Mouse (Mus musculus): ENCODE measurements around the gene Dab2ip. TPM values are rescaled to one million over a fixed set of nuclear protein-coding genes. Genes with fewer than 3 reads are reported as not detected.

The Dab2ip gene
- total and polyA plus RNA-seq, 3 experiments: 4.9 to 15.6 (median 7.8) TPM

GRCm38 (mm10) chr2:35609317-35609716 is 51.3 kb downstream of the Dab2ip start (continued):
- no peak for TF ChIP-seq ELF1 (IDR thresholded peaks at IDR 0.05; ENCODE audit: low read depth, low read length)
- TF ChIP-seq MYC (IDR thresholded peaks at IDR 0.05; ENCODE audit: low read depth, low read length): peak; percentile 63; the same call in 1 of the 2 replicates

- Histone ChIP-seq H3K27ac (ENCODE audit: insufficient read depth, low read depth) (no peak overlapping the region), H3K4me3 (replicated peaks in 1 of 3; ENCODE audit: low read depth in 2 of 3, low read length in 2 of 3, poor library complexity in 1 of 3) (no peak overlapping the region), H3K9ac (ENCODE audit: insufficient read depth, low read depth) (no peak overlapping the region), H3K27me3 (replicated peaks) (no peaks in the 10 kb centered on the region), H3K4me2 (ENCODE audit: insufficient read depth, low read depth, poor library complexity, severe bottlenecking) (no peak overlapping the region), H3K36me3 (replicated peaks in 1 of 2; ENCODE audit: control insufficient read depth in 1 of 2, insufficient read depth in 1 of 2, low read length in 1 of 2) (no peaks in the 10 kb centered on the region), H3K4me1 (ENCODE audit: control insufficient read depth in 1 of 2, insufficient read depth in 2 of 2) (peaks cover 49 to 76% of the 10 kb centered on the region in 2 experiments), H3K9me3 (replicated peaks; ENCODE audit: low read length) (no peaks in the 10 kb centered on the region), H3K79me2 (replicated peaks; ENCODE audit: control insufficient read depth, extremely low read depth, insufficient read depth, poor library complexity, severe bottlenecking) (no peaks in the 10 kb centered on the region)
- no peak for TF ChIP-seq ZNF384 (IDR thresholded peaks at IDR 0.05; ENCODE audit: low read depth, low read length)
- no peak for TF ChIP-seq JUN (IDR thresholded peaks at IDR 0.05; ENCODE audit: insufficient read depth, low read depth, low read length)
- no peak for TF ChIP-seq TCF12 (IDR thresholded peaks at IDR 0.05; ENCODE audit: low read depth, low read length)
- no peak for TF ChIP-seq HCFC1 (IDR thresholded peaks at IDR 0.05; ENCODE audit: low read depth, low read length)
- TF ChIP-seq USF2 (conservative IDR thresholded peaks at IDR 0.05; ENCODE audit: low read depth, low read length): 0 out of 2 replicates have a peak, but pooled peaks have one; percentile 6
- TF ChIP-seq CHD2 (IDR thresholded peaks at IDR 0.05; ENCODE audit: low read length): no peak
- no peak for TF ChIP-seq GABPA (IDR thresholded peaks at IDR 0.05; ENCODE audit: insufficient replicate concordance, low read depth, low read length)
- TF ChIP-seq USF1 (IDR thresholded peaks at IDR 0.05; ENCODE audit: low read depth, low read length): peak; percentile 36
- DNase-seq (ENCODE audit: extremely low read depth): no peak
- in situ Hi-C loops (cut with MboI; ENCODE audit: low pct_ligation_motif_present, low pct_unique_long_range_greater_than_20kb, low sequenced_read_pairs) (no loop called here), dilution Hi-C loops (cut with MboI; ENCODE audit: extremely low pct_ligation_motif_present, extremely low pct_unique_long_range_greater_than_20kb, low sequenced_read_pairs) (no loop called here)
Observed at GRCm38 (mm10) chr2:35610168-35610951, 52.3 kb downstream of the Dab2ip start.

- in situ Hi-C loops (cut with MboI; ENCODE audit: low pct_ligation_motif_present, low pct_unique_long_range_greater_than_20kb, low sequenced_read_pairs): no loop called here
- no peaks in the 10 kb centered on the region for H3K9me3 ChIP-seq (replicated peaks; ENCODE audit: low read length)
- H3K79me2 ChIP-seq (replicated peaks; ENCODE audit: control insufficient read depth, extremely low read depth, insufficient read depth, poor library complexity, severe bottlenecking): no peaks in the 10 kb centered on the region
- H3K4me1 ChIP-seq (ENCODE audit: control insufficient read depth in 1 of 2, insufficient read depth in 2 of 2): peaks cover 55 to 82% of the 10 kb centered on the region in 2 experiments
- H3K4me3 ChIP-seq (replicated peaks in 1 of 3; ENCODE audit: low read depth in 2 of 3, low read length in 2 of 3, poor library complexity in 1 of 3): no peak overlapping the region
- H3K27ac ChIP-seq (ENCODE audit: insufficient read depth, low read depth): no peak overlapping the region
- TF ChIP-seq RCOR1 (conservative IDR thresholded peaks at IDR 0.05; ENCODE audit: low read depth, low read length): no peak
- TF ChIP-seq JUN (IDR thresholded peaks at IDR 0.05; ENCODE audit: insufficient read depth, low read depth, low read length): no peak
- TF ChIP-seq NRF1 (IDR thresholded peaks at IDR 0.05; ENCODE audit: low read depth, low read length): no peak
- TF ChIP-seq BHLHE40 (IDR thresholded peaks at IDR 0.05; ENCODE audit: low read depth, low read length): no peak
- TF ChIP-seq EP300 (IDR thresholded peaks at IDR 0.05; ENCODE audit: low read length): no peak
- no peak for TF ChIP-seq SMC3 (IDR thresholded peaks at IDR 0.05; ENCODE audit: low read depth, low read length)
- no peak for TF ChIP-seq IRF4 (IDR thresholded peaks at IDR 0.05; ENCODE audit: low read depth, low read length)
- no peak overlapping the region for H3K9ac ChIP-seq (ENCODE audit: insufficient read depth, low read depth)
- dilution Hi-C loops (cut with MboI; ENCODE audit: extremely low pct_ligation_motif_present, extremely low pct_unique_long_range_greater_than_20kb, low sequenced_read_pairs): no loop called here
- H3K4me2 ChIP-seq (ENCODE audit: insufficient read depth, low read depth, poor library complexity, severe bottlenecking): no peak overlapping the region
- DNase-seq (ENCODE audit: extremely low read depth): no peak
- no peaks in the 10 kb centered on the region for H3K27me3 ChIP-seq (replicated peaks)
- no peaks in the 10 kb centered on the region for H3K36me3 ChIP-seq (replicated peaks in 1 of 2; ENCODE audit: control insufficient read depth in 1 of 2, insufficient read depth in 1 of 2, low read length in 1 of 2)
Observed at GRCm38 (mm10) chr2:35610976-35611375, 52.9 kb downstream of the Dab2ip start.
